Mouse (Mus musculus) intestine, embryonic 16.5 days (tissue): ENCODE measurements around the gene Rrp12. TPM values are rescaled to one million over a fixed set of nuclear protein-coding genes. Genes with fewer than 3 reads are reported as not detected.

Experiments
- polyA plus RNA-seq: library from polyadenylated mRNA; unstranded; fragments of >200 nt; fragmentation: Nextera tagmentation; extraction: Ambion mirVana; gene quantifications from 2 replicates; pipeline ENCODE4 v1.2.1, GENCODE M21; 2015

The Rrp12 gene
- polyA plus RNA-seq, 1 experiment from 2014 or later, result 15.7 TPM

Other genes with a start within 250 kb of the Rrp12 start
- gene Slit1, start 152.5 kb downstream of the Rrp12 start, polyA plus RNA-seq, result 0.45 and 0.68 TPM in 2 replicates
- 14.2 and 14.8 TPM in 2 replicates for gene Arhgap19, start 94.1 kb downstream of the Rrp12 start, polyA plus RNA-seq
- gene Frat1, start 66.2 kb downstream of the Rrp12 start, polyA plus RNA-seq, result 11.9 and 12.2 TPM in 2 replicates
- 4.7 and 6.0 TPM in 2 replicates for gene Frat2, start 48.0 kb downstream of the Rrp12 start, polyA plus RNA-seq
- 1,020 and 1,026 TPM in 2 replicates for gene Pgam1, start 15.8 kb upstream of the Rrp12 start, polyA plus RNA-seq
- 55.4 and 63.2 TPM in 2 replicates for gene Exosc1, start 37.2 kb upstream of the Rrp12 start, polyA plus RNA-seq
- 65.3 and 66.1 TPM in 2 replicates for gene Zdhhc16, start 37.3 kb upstream of the Rrp12 start, polyA plus RNA-seq
- gene Mms19, start 85.0 kb upstream of the Rrp12 start, polyA plus RNA-seq, result 27.8 and 28.4 TPM in 2 replicates
- 11.2 and 13.3 TPM in 2 replicates for gene Ubtd1, start 85.6 kb upstream of the Rrp12 start, polyA plus RNA-seq
- 0.16 TPM in 1 of 2 replicates, not detected in the other for gene Ankrd2, start 139.8 kb upstream of the Rrp12 start, polyA plus RNA-seq
- 2.2 and 2.7 TPM in 2 replicates for gene Hoga1, start 149.4 kb upstream of the Rrp12 start, polyA plus RNA-seq
- gene 4933411K16Rik, start 156.1 kb upstream of the Rrp12 start, polyA plus RNA-seq, result 0.16 TPM in 1 of 2 replicates, not detected in the other
- 13.9 and 15.8 TPM in 2 replicates for gene Morn4, start 190.2 kb upstream of the Rrp12 start, polyA plus RNA-seq
- 6.4 and 6.6 TPM in 2 replicates for gene Pi4k2a, start 194.3 kb upstream of the Rrp12 start, polyA plus RNA-seq
- 41.5 and 43.8 TPM in 2 replicates for gene Avpi1, start 232.9 kb upstream of the Rrp12 start, polyA plus RNA-seq